Mouse (Mus musculus): Measurements from ENCODE around the gene Irak1. TPM values are rescaled to one million over a fixed set of nuclear protein-coding genes. Genes with fewer than 3 reads are reported as not detected.
A peak's percentile ranks its signal among the peaks of the same experiment; 100 is the strongest.

Gene Irak1
- 10 to 100 TPM; 54.0 to 61.3 (median 54.2) TPM for total RNA-seq (2022)

DNA sequence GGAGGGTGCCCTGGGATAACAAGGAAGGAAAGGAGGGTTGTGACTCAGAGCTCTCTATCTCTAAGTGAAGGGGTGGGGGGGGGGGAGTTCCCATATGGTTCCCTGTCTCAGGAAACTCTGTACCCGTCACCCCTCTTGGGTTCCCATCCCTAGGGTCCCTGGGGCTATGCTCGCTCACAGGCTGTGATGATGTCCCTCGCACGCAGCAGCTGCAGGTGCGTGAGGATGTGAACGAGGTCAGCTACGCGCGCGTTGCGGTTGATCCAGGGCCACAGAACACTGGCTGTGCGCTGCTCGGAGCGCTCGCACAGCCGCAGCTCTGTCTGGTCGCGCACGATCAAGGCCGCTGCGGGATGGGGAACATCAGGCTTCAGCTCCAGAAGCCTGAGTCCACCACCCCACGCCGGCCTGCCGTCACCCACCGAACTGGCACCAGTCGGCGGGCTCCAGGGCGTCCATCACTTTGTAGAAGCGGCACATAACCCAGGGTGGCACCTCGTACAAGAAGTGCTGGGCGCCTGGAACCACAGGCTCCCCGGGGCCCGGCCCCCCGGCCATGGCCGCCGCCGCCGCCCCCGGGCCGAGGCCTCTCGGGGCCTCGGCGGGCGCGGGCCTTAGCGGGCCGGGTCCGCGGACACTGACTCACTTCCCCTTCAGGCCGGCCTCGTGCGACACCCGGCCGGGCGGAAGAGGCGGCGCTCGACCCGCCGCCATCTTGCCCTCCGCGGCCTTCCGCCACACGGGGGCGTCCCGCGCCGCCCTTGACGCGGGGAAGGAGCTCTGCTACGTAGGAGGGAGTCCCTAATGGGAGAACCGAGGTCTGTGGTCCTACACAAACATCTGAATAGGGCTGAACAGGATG is at the start of gene Irak1:
TSS of gene Irak1 (minus strand) at position 731 of the 862 bp plus-strand sequence.
- DNase-seq (ENCODE audit: low spot score in 2 of 2): peak; percentile 43 to 45

- no peak for DNase-seq (ENCODE audit: low spot score in 2 of 2)
Measured at GRCm38 (mm10) chrX:74070794-74071193, 47.1 kb upstream of the Irak1 start.

GRCm38 (mm10) chrX:74067891-74068290 is 44.2 kb upstream of the Irak1 start:
- DNase-seq (ENCODE audit: low spot score in 2 of 2): peak in 1 of 2 experiments; percentile 20

DNA sequence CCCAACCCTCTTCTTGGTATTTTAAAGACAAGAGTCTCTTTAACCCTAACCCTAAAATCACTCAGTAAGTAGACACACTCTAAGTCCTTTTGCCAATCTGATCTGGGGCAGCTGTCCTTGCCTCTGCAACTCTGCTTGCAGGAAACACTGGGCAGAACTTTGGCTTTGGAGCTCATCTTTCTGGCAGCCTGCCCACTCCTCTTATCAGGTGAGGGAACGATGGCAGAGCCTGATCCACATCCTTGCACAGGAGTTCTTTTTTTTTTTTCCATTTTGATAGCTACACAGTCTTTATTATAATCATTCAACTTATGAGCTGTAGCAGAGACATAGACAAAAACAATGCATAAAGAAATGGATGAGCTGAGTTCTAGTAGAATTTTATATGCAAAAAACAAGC is 21.4 kb upstream of the Irak1 start:
- no peak for DNase-seq (ENCODE audit: low spot score in 2 of 2)

DNA sequence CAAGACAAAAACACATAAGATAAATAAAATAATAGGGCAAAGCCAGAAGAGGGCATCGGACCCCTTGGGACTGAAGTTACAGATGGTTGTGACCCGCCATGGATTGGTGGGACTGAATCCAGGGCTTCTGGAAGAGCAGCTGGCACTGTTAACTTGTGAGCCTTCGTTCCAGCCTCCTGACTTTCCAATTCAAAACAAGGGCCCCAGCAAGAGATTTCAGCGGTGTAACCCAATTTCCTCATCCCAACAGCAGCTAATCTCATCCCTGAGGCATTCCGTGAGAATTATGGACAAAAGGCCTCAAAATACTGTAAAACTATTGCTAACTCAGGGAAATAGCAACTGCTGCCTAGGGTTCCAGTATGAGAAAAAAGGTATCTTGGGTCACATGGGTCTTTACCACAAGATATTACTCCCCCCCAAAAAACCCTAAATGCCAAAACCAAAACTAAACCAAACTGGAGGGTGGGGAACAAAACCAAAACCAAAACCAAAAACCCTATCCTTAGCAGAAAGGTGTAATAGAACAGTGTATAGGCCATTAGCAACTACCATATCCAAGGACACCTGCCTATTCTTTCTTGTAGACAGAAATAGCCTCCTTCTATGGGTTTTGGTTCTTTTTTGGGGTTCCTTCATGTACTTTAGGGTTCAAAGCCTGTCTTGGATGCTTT is 14.1 kb upstream of the Irak1 start:
- DNase-seq (ENCODE audit: low spot score in 2 of 2): no peak

GRCm38 (mm10) chrX:74030000-74030399 is 6.3 kb upstream of the Irak1 start:
- no peak for DNase-seq (ENCODE audit: low spot score in 2 of 2)

GRCm38 (mm10) chrX:74022795-74023187 is 927 bp downstream of the Irak1 start:
- no peak for DNase-seq (ENCODE audit: low spot score in 2 of 2)

DNA sequence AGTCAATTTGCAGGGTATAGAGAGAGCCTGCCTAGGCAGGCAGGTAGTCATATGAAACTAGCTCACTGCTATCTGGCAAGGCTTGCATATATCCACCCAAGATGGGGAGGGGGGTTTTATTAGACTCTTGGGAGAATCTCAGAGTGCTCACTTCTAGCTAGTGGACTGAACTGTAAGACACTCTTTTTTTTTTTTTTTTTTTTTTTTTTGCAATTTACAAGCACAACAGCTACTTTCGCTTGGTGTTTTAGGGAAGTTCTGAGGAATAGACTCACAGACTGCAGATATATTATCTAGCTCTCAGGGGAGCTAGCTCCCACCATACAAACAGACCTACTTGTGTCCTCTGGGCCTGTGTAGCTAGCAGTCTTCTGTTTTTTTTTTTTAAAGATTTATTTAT is 9.1 kb downstream of the Irak1 start:
- DNase-seq (ENCODE audit: low spot score in 2 of 2): no peak

DNA sequence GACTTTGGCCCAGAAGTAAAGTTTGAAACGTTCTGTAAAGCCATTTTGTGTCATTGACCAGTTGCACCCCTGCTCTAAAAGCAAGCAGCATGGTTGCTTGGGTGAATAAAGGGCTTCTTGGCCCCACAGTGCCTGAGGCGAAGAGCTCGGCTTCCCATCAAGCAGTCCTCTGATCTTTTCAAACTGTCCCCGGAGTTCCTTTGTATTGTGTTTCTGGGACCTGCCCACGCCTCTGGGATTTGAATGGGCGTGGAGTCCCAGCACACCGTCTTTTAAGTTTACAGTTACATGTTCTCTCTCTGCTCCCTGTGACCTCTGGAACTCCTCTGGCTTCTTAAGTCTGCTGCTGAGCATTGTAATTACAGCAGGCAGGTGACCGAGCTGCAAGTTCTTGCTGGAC is 15.7 kb downstream of the Irak1 start:
- no peak for DNase-seq (ENCODE audit: low spot score in 2 of 2)

DNA sequence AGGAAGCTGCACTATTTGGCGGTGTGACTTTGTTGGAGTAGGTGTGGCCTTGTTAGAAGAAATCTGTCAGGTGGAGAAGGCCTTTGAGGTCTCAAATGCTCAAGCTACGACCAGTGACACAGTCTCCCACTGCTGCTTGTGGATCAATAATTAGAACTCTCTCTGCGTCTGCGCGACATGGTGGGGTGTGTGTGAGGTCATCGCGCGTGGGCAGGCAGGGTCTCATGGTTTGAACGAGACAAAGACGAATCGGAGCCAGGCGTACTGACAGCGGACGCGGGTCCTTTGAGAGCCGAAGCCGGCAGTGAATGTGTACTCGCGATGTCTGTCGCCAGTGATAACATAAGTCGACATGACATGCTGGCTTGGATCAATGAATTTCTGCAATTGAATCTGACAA is 17.3 kb downstream of the Irak1 start:
- DNase-seq (ENCODE audit: low spot score in 2 of 2): no peak

GRCm38 (mm10) chrX:74003644-74004043 is 20.1 kb downstream of the Irak1 start:
- DNase-seq (ENCODE audit: low spot score in 2 of 2): no peak

GRCm38 (mm10) chrX:74001024-74001423 is 22.7 kb downstream of the Irak1 start:
- no peak for DNase-seq (ENCODE audit: low spot score in 2 of 2)

GRCm38 (mm10) chrX:73998911-73999869 is 24.5 kb downstream of the Irak1 start:
- DNase-seq (ENCODE audit: low spot score in 2 of 2): peak in 1 of 2 experiments; percentile 51

DNA sequence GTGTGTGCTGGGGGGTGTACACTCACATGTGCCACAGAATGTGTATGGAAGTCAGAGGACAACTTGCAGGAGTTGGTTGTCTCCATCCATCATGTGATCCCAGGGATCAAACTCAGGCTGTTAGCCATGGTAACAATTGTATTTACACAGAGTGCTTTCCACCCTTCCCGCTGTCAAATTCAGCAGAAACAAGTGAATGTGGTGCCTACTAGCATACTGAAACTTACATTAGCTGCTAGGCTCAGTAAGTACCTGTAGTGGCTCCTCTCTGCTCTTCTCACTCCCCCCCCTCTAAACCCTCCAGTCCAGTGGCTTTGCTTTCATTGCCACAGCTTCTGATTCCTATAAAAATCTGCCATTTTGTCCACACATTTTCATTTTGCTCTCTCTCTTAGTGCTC is 45.9 kb downstream of the Irak1 start:
- no peak for DNase-seq (ENCODE audit: low spot score in 2 of 2)

DNA sequence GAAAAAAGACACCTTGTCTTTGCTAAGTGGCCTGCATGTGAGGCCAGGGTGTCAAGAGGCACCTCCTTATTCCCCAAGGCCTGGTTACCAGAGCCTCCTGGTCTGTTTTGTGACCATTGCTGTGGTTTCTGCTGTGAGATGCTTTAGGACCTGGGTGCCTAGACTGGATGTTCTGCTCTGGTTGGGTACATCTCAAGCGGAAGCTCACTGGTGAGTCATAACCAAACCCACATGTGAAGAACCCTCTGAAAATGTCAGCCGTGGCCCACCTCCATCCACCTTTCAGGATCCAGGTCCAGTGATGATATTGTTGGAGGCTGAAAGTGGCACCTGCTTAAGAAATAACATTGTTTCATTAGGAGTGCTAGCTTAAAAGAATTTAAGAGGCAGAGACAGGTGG is 47.4 kb downstream of the Irak1 start:
- DNase-seq (ENCODE audit: low spot score in 2 of 2): no peak

- DNase-seq (ENCODE audit: low spot score in 2 of 2): no peak
Measured at GRCm38 (mm10) chrX:73972774-73973173, 50.9 kb downstream of the Irak1 start.

DNA sequence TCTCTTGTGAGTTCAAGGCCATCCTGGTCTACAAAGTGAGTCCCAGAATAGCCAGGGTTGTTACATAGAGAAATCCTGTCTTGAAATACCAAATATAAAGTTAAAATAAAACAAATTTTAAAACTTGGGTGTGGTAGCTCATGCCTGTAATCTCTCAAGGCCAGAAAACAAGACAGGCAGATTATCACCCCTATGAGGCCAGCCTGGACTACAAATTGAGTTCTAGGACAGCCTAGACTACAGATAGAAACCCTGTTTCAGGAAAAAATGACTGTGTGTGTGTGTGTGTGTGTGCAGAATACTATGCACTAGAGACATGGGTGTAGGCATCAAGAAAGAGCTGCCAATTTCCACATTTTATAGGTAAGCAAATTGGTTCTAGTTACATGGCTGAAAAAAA is 52.9 kb downstream of the Irak1 start:
- no peak for DNase-seq (ENCODE audit: low spot score in 2 of 2)

- no peak for DNase-seq (ENCODE audit: low spot score in 2 of 2)
Measured at GRCm38 (mm10) chrX:73969729-73970128, 54.0 kb downstream of the Irak1 start.

- DNase-seq (ENCODE audit: low spot score in 2 of 2): no peak
Measured at GRCm38 (mm10) chrX:73969167-73969566, 54.6 kb downstream of the Irak1 start.

DNA sequence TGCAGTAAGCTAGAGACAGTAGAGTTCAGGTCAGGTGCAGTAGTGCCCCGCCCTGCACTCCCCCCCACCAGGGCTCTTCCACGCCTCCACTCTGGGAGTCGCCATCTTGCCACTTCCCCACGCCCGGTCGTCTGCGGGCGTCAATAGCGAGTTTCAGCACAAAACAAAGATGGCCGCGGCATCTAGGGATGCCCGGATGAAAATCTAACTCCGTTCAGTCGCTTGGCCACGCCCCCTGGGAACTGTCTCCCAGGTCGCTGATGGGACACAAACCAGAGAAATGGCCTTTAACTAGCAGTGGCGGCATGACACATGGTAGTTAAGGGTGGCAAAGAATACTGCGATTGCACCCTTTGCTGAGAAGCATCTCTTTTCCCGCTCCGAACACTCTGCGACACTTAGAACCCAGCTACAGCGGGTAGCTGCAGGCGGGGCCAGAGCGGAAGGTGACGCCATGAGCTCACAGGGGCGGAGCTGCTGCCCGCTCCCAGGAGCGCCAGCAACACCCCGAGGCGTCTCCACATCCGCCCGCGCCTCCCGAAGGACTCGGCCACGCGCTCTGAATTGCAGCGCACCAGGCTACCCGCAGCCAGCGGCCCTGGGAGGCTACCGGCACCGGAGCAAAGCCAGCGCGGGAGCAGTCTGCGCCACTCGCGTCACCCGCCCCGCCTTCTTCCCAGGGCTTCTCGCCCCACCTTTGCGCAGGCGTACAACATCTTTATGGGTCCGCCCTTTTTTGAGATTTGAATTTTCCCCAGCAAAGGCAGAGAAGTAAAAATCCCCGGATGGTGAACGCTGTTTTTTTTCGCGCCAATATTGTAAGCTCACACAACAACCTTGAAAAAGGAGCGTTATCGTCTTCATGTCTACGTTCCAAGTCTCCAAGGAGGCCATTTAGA is 56.3 kb downstream of the Irak1 start:
- peak; percentile 81 to 90 for DNase-seq (ENCODE audit: low spot score in 2 of 2)

Data from left cerebral cortex, adult 8-10 months (tissue).